14 mouse cellular contexts compared by ENCODE assay signal in the genomic region with DNA sequence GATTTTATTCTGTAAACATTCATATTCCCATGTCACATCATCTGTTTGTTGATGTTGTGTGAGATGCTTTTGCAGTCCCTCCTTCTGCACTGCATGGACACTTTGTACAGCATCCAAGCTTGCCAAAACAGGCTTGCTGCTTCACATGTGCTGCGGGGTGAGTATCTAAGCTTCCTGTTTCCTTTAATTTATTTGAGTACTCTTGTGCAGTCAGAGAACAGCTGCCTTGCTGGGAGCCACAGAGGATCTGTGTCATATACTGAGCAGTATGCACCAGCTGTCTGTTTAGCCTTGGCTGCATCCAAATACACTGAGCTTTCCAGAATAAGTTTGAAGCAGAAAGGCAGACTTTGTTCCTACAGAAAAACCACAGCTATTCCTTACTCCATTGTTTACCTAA.
A peak's percentile ranks its signal among the peaks of the same experiment; 100 is the strongest.
DNase-seq lines count a peak whose midpoint lies in the region; ATAC-seq and TF ChIP-seq lines count a peak whose summit lies in the region.
"Had no signal": no experiment of that assay in that cellular context is flagged by ENCODE, and none has a peak within 500 bp of the region (broad histone marks: within the 10 kb centered on the region; RNA-seq: fewer than 3 reads in every experiment).

No protein-coding gene starts in this region.

- H3K4me3 ChIP-seq in hindbrain, embryonic 14.5 days (replicated peaks; ENCODE audit: low read length), result no peak overlapping the region
- H3K4me3 ChIP-seq in hindbrain, embryonic 12.5 days, result no peak overlapping the region
- H3K4me3 ChIP-seq in neural tube, embryonic 15.5 days (replicated peaks), result no peak overlapping the region
- H3K4me3 ChIP-seq in left cerebral cortex, adult 2 months, result no peak overlapping the region
- H3K4me3 ChIP-seq in stomach, embryonic 16.5 days (replicated peaks; ENCODE audit: low read length), result no peak overlapping the region
- no peak overlapping the region for H3K4me3 ChIP-seq in midbrain, embryonic 14.5 days (replicated peaks; ENCODE audit: low read depth, low read length)
- H3K4me3 ChIP-seq: embryonic facial prominence, embryonic 13.5 days; neural tube, embryonic 12.5 days had no signal

- TF ChIP-seq CTCF in left cerebral cortex, adult 2 months (IDR thresholded peaks at IDR 0.05), result no peak

- ATAC-seq in hindbrain, embryonic 14.5 days (ENCODE audit: low FRiP score), result peak; percentile 53; the same call in 1 of the 2 replicates
- ATAC-seq in hindbrain, embryonic 12.5 days (ENCODE audit: low FRiP score), result no peak
- 0 out of 2 replicates have a peak, but pooled peaks have one; percentile 41 for ATAC-seq in neural tube, embryonic 15.5 days (ENCODE audit: low FRiP score)
- ATAC-seq in stomach, embryonic 16.5 days (ENCODE audit: insufficient read depth, low FRiP score), result peak; percentile 53; the same call in 1 of the 2 replicates
- no peak for ATAC-seq in midbrain, embryonic 14.5 days (ENCODE audit: low FRiP score, low TSS enrichment)

- intact Hi-C loops in left cerebral cortex, adult 2 months (cut with DNase I), result no loop called here

- H3K4me2 ChIP-seq in hindbrain, embryonic 14.5 days (replicated peaks), result no peak overlapping the region
- H3K4me2 ChIP-seq in hindbrain, embryonic 12.5 days (replicated peaks), result no peak overlapping the region
- no peak overlapping the region for H3K4me2 ChIP-seq in neural tube, embryonic 15.5 days
- H3K4me2 ChIP-seq in stomach, embryonic 16.5 days (ENCODE audit: low read depth, low read length), result no peak overlapping the region
- no peak overlapping the region for H3K4me2 ChIP-seq in midbrain, embryonic 14.5 days (ENCODE audit: low read length)
- H3K4me2 ChIP-seq: embryonic facial prominence, embryonic 13.5 days; neural tube, embryonic 12.5 days had no signal

- no peaks in the 10 kb centered on the region for H3K4me1 ChIP-seq in hindbrain, embryonic 14.5 days (replicated peaks; ENCODE audit: control insufficient read depth, insufficient read depth, low read length)
- no peaks in the 10 kb centered on the region for H3K4me1 ChIP-seq in hindbrain, embryonic 12.5 days
- no peaks in the 10 kb centered on the region for H3K4me1 ChIP-seq in neural tube, embryonic 15.5 days
- no peaks in the 10 kb centered on the region for H3K4me1 ChIP-seq in stomach, embryonic 16.5 days (ENCODE audit: control insufficient read depth, insufficient read depth, low read length)
- no peaks in the 10 kb centered on the region for H3K4me1 ChIP-seq in midbrain, embryonic 14.5 days (ENCODE audit: control insufficient read depth, insufficient read depth, low read length)
- H3K4me1 ChIP-seq: embryonic facial prominence, embryonic 13.5 days; neural tube, embryonic 12.5 days had no signal

- no peaks in the 10 kb centered on the region for H3K27me3 ChIP-seq in hindbrain, embryonic 14.5 days (ENCODE audit: control insufficient read depth, insufficient read depth, low read length)
- H3K27me3 ChIP-seq in hindbrain, embryonic 12.5 days, result no peaks in the 10 kb centered on the region
- no peaks in the 10 kb centered on the region for H3K27me3 ChIP-seq in neural tube, embryonic 15.5 days (replicated peaks)
- no peaks in the 10 kb centered on the region for H3K27me3 ChIP-seq in stomach, embryonic 16.5 days (ENCODE audit: control insufficient read depth, insufficient read depth, low read length)
- no peaks in the 10 kb centered on the region for H3K27me3 ChIP-seq in midbrain, embryonic 14.5 days (ENCODE audit: control insufficient read depth, insufficient read depth, low read length)
- H3K27me3 ChIP-seq: embryonic facial prominence, embryonic 13.5 days; neural tube, embryonic 12.5 days had no signal

- no peaks in the 10 kb centered on the region for H3K36me3 ChIP-seq in hindbrain, embryonic 14.5 days (replicated peaks; ENCODE audit: control insufficient read depth, insufficient read depth)
- no peaks in the 10 kb centered on the region for H3K36me3 ChIP-seq in hindbrain, embryonic 12.5 days
- no peaks in the 10 kb centered on the region for H3K36me3 ChIP-seq in neural tube, embryonic 15.5 days
- H3K36me3 ChIP-seq in stomach, embryonic 16.5 days (ENCODE audit: control insufficient read depth, insufficient read depth, low read length), result no peaks in the 10 kb centered on the region
- H3K36me3 ChIP-seq in midbrain, embryonic 14.5 days (ENCODE audit: control insufficient read depth, insufficient read depth, low read length), result no peaks in the 10 kb centered on the region
- H3K36me3 ChIP-seq: embryonic facial prominence, embryonic 13.5 days; neural tube, embryonic 12.5 days had no signal

- WGBS in hindbrain, embryonic 14.5 days, result 83% methylated on average over 1 of the region's 1 CpGs
- WGBS in hindbrain, embryonic 12.5 days, result 90% methylated on average over 1 of the region's 1 CpGs
- 72% methylated on average over 1 of the region's 1 CpGs for WGBS in neural tube, embryonic 15.5 days
- 47% methylated on average over 1 of the region's 1 CpGs for WGBS in stomach, embryonic 16.5 days
- WGBS in midbrain, embryonic 14.5 days, result 86% methylated on average over 1 of the region's 1 CpGs

- H3K9ac ChIP-seq in hindbrain, embryonic 14.5 days, result no peak overlapping the region
- H3K9ac ChIP-seq in hindbrain, embryonic 12.5 days, result no peak overlapping the region
- H3K9ac ChIP-seq in neural tube, embryonic 15.5 days (replicated peaks), result no peak overlapping the region
- no peak overlapping the region for H3K9ac ChIP-seq in stomach, embryonic 16.5 days (ENCODE audit: low read length)
- H3K9ac ChIP-seq in midbrain, embryonic 14.5 days (replicated peaks; ENCODE audit: low read length), result no peak overlapping the region
- H3K9ac ChIP-seq: embryonic facial prominence, embryonic 13.5 days; liver, embryonic 14.5 days; neural tube, embryonic 12.5 days had no signal

- no peaks in the 10 kb centered on the region for H3K9me3 ChIP-seq in hindbrain, embryonic 14.5 days (ENCODE audit: control insufficient read depth, low read length)
- no peaks in the 10 kb centered on the region for H3K9me3 ChIP-seq in hindbrain, embryonic 12.5 days (replicated peaks)
- no peaks in the 10 kb centered on the region for H3K9me3 ChIP-seq in neural tube, embryonic 15.5 days (replicated peaks)
- H3K9me3 ChIP-seq in stomach, embryonic 16.5 days (replicated peaks; ENCODE audit: control insufficient read depth, low read length), result no peaks in the 10 kb centered on the region
- no peaks in the 10 kb centered on the region; the same call in 1 of the 2 replicates for H3K9me3 ChIP-seq in midbrain, embryonic 14.5 days (ENCODE audit: control insufficient read depth, low read length)
- H3K9me3 ChIP-seq: embryonic facial prominence, embryonic 13.5 days; neural tube, embryonic 12.5 days had no signal

- no peak overlapping the region for H3K27ac ChIP-seq in hindbrain, embryonic 14.5 days
- no peak overlapping the region for H3K27ac ChIP-seq in hindbrain, embryonic 12.5 days
- H3K27ac ChIP-seq in neural tube, embryonic 15.5 days (replicated peaks), result no peak overlapping the region
- no peak overlapping the region for H3K27ac ChIP-seq in left cerebral cortex, adult 2 months
- H3K27ac ChIP-seq in stomach, embryonic 16.5 days (ENCODE audit: low read length), result no peak overlapping the region
- no peak overlapping the region for H3K27ac ChIP-seq in midbrain, embryonic 14.5 days (replicated peaks; ENCODE audit: low read depth, low read length)
- H3K27ac ChIP-seq: embryonic facial prominence, embryonic 13.5 days; liver, embryonic 14.5 days; neural tube, embryonic 12.5 days had no signal

- DNase-seq in hindbrain, embryonic 14.5 days (ENCODE audit: low spot score), result no peak
- DNase-seq in neural tube, embryonic 10.5 days (ENCODE audit: extremely low spot score, low spot score), result no peak
- DNase-seq in left cerebral cortex, adult 2 months (ENCODE audit: extremely low spot score in 1 of 2, low spot score in 2 of 2), result peak; percentile 12 to 23
- DNase-seq in urinary bladder, postnatal 25 days (ENCODE audit: low spot score), result no peak
- DNase-seq in midbrain, embryonic 14.5 days, result no peak
- DNase-seq: B cell, adult 2 months; cerebellum, adult 9-10 months; heart, postnatal 10 days had no signal

Comparison
In these comparisons a context has a peak if more than half of its experiments do, and no peak if none do; other contexts are left out.
1. ATAC-seq: peak in hindbrain, embryonic 14.5 days (single experiment), neural tube, embryonic 15.5 days (single experiment) and stomach, embryonic 16.5 days (single experiment); none in hindbrain, embryonic 12.5 days (single experiment) and midbrain, embryonic 14.5 days (single experiment).
2. DNase-seq: peak in left cerebral cortex, adult 2 months (2 of 2); none in hindbrain, embryonic 14.5 days (single experiment), neural tube, embryonic 10.5 days (single experiment), urinary bladder, postnatal 25 days (single experiment) and midbrain, embryonic 14.5 days (single experiment).